Mouse (Mus musculus) heart, postnatal 4 days (tissue): ENCODE measurements around the gene Asf1a. TPM values are rescaled to one million over a fixed set of nuclear protein-coding genes. Genes with fewer than 3 reads are reported as not detected.
"Not testable (repeated sequence)": the region's sequence is repeated elsewhere in the genome, so short reads cannot be mapped to it uniquely, and the experiment has no call there.

ENCODE experiments used
- DNase-seq: peaks from one replicate; pipeline ENCODE4 v3.0.0; 2021
- total RNA-seq, 2 experiments: library from RNA; stranded (reverse); gene quantifications; 2 replicates each; pipeline ENCODE4 v1.2.3; 2021

The Asf1a gene
- total RNA-seq, 2 experiments from 2014 or later = 41.0 to 41.5 TPM

GRCm38 (mm10) chr10:53641507-53641906 is 45.0 kb downstream of the Asf1a start:
- DNase-seq = peak; percentile 59

GRCm38 (mm10) chr10:53650683-53651082 is 54.1 kb downstream of the Asf1a start:
- no peak for DNase-seq

DNA sequence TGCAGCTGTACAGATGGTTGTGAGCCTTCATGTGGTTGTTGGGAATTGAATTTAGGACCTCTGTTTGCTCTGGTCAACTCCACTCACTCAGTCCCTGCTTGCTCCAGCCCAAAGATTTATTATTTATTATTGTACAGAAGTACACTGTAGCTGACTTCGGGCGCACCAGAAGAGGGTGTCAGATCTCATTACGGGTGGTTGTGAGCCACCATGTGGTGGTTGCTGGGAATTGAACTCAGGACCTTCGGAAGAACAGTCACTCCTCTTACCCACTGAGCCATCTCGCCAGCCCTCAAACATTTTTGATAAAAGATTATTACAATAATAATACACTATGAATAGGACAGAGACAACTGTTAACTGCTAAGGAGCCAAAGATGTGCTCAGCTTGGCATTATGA is 57.7 kb downstream of the Asf1a start:
- not testable (repeated sequence) for DNase-seq

Other genes with a start within 250 kb of the Asf1a start
- 10 to 100 TPM; 21.1 to 21.5 TPM for gene Cep85l, start 216.8 kb upstream of the Asf1a start, total RNA-seq
- gene Mcm9, start 33.7 kb downstream of the Asf1a start, total RNA-seq = 10 to 100 TPM; 13.7 to 14.5 TPM
- gene Fam184a, start 154.4 kb downstream of the Asf1a start, total RNA-seq = 1 to 10 TPM; 5.3 to 5.4 TPM